Mouse (Mus musculus) cerebellum, adult (tissue): Measurements from ENCODE around the gene Auts2.

Experiments
- ATAC-seq: cut with Nextera tagmentation; 2 replicates; pipeline ENCODE4 v1.9.2; 2017; ENCODE audit warnings: mild to moderate bottlenecking, moderate library complexity, mixed read lengths; ENCODE audit not compliant: insufficient number of reproducible peaks, low FRiP score, low TSS enrichment

The Auts2 gene

GRCm38 (mm10) chr5:131574469-131575085 is 968.6 kb downstream of the Auts2 start:
- ATAC-seq = no peak

- no peak for ATAC-seq
These were observed 969.6 kb downstream of the Auts2 start for GRCm38 (mm10) chr5:131573296-131574177.

- no peak for ATAC-seq
These were observed 977.1 kb downstream of the Auts2 start for GRCm38 (mm10) chr5:131566032-131566431.

DNA sequence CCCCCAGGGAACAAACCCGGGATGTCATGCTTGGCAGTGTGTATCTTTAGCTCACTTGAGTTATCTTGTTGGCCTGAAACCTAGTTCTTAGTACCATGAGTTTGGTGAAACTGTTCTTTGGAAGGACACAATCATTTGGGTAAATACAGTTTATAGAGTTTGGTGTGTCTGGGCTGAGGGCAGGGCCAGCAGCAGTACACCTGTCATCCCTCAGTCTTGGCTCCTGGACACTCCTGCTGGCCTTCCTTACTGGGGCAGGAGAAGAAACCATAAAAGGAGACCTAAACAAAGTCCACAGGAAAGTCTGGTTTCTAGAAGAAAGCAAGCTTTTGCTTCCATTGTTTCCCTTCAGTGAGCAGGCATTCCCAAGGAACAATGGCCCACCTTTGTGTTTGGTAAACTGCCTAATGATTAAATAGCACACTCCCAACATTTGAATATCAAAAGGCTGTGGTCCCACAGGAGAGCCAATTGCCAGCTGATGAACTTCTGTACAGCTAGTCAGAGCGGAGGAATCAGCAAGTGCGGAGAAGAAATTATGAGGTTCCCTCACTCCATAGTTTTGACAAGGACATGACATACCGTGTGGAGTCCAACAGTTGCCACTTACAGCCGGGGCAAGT is 979.4 kb downstream of the Auts2 start:
- ATAC-seq = no peak

DNA sequence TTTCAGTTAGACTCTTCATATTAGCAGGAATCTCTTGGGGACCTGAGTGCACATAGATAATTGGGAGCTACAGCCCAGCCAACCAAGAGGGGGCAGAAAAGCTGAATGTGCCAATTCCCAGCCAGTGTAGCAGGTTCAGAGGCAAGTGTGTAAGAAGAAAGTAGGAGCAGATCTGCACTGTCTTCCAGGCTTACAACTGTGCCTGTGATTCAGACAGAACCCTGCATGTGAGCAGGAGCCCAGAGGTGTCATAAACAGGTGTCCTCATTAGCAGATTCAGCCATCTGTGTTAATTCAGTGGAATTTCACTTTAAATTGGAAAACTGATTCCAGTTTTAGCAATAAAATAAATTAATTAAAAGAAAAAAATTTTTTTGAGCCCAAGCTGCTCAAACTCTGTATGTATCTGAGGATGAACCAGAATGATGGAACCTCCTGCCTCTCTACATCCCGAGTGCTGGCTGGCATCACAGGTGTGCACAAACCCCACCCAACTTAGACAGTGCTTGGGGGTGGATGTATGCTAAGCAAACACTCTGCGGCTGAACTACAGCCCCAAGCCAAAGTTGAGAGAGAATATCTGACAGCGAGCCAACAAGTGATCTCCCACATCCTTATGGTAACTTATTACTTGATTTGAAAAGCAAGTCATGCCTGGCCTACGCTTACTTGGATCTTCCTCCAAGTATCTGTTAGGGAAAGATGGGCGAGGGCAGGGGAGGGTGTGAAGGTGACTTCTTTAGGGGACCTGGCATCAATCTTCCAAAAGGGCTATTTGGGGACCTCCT is 982.2 kb downstream of the Auts2 start:
- no peak for ATAC-seq

DNA sequence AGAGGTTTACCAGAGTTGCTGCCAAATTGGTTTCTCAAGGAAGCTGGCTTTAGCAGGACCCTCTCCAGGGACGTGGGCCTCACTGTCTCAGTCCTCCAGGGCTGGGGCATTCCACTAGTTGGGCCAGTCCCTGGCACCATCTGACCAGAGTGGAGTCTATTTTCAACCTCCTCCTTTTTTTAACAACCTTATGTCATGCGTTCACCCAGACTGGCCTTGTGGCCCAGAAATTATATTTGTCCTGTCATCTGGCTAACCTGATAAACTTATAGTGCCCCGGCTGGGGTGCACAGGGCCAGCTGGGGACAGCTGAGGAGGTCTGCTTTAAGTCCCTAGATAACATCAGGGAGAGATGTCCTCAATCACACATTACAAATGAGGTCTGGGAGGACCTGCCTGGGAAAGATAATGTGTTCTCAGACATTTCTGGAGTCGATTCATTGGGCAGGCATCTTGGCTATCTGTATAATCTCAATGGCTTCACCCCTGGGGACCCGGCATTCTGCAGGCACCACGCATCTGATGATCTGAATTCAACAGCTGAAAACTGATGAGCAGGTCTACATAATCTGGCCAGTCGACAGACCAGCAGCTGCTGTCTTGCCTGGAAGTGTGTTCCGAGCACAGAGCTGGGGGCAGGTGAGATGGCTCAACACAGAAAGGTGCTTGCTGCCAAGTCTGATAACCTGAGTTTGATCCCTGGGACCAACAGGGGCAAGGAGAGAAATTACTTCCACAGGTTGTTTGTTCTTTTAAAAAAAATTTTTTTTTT is 984.6 kb downstream of the Auts2 start:
- ATAC-seq = no peak

GRCm38 (mm10) chr5:131557591-131558385 is 985.4 kb downstream of the Auts2 start:
- no peak for ATAC-seq

DNA sequence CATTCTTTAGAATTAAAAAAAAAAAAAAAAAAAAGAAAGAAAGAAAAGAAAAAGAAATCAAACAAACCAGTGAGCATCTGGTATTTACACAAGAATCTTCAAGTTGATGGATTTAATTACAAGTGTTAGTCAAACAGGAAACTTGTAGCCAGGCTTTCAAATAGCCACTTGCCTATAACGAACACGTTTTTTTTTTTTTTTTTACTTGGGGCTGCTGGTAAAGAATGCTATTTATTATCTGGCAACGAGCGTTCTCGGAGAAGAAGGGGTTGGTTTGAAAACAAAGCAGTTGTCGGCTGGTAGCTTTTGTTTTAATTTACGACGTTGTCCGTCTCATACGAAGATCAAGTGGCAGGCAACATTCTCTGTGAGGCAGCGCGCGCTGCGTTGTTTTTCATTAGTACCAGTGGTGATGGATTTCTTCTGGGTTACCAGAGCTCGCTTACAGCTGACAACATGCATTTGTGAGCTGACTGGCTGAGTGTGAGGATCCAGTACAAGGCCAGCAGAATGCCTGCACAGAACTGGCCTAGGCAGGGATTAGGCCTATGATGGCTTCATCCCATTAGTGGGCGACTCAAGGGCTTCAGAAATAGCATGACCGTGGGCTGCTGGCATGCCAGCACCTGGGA is 994.1 kb downstream of the Auts2 start:
- ATAC-seq = no peak

DNA sequence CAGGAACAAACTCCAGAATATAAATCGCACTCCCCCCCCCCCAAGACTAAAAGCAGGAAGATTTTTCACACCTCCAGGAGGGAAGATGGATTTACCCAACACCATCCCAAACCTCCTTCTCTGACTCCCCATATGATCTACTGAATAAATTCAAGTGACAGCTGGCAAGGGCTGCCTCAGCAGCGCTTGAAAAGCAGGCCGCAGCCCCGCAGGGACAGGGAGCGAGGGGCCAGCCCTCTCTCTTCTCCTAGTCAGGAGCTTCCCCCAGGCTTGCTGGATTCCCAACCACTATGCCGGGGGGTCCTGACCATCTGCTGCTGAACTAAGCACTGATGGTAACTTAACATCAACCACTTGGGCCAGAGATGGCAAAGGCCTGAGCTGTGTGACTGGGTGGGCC is 995.2 kb downstream of the Auts2 start:
- ATAC-seq = no peak

DNA sequence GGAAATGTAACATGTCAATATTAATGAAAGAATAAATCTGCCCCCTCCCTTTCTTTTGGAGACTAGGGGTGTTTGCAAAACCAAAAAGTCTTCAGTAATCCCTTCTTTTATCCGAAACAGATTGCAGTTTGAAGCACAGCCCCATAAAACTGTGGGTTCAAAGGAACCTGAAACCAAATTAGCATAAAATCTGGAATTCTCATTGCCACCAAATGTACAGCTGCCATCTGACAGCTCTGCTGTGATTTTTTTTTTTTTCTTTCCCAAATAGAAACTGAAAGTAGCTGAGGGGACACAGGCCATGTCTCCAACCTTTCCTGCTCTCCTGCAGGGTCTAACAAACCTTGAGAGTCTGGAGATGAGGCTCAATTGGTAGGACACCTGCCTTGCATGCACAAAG is 996.7 kb downstream of the Auts2 start:
- no peak for ATAC-seq

DNA sequence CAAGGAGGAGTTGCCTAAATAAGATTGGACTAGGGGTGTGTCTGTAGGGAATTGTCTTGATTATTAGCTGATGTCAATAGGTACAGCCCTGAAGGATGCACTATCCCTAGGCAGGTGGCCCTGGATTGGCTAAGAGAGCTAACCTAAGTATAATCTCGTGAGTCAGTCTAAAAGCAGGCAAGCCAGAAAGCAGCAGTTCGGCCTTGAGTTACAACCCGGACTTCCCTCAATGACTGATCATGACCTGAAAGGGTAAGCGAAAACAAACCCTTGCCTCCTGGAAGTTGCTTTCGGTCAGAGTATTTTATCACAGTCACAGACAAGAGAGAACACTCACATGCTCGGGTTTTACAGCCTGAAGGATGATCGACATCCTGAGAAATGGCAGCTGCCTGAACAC is 998.8 kb downstream of the Auts2 start:
- no peak for ATAC-seq

- ATAC-seq = peak; percentile 20; the same call in 1 of the 2 replicates
These were observed 1004.7 kb downstream of the Auts2 start for GRCm38 (mm10) chr5:131538311-131538915.

DNA sequence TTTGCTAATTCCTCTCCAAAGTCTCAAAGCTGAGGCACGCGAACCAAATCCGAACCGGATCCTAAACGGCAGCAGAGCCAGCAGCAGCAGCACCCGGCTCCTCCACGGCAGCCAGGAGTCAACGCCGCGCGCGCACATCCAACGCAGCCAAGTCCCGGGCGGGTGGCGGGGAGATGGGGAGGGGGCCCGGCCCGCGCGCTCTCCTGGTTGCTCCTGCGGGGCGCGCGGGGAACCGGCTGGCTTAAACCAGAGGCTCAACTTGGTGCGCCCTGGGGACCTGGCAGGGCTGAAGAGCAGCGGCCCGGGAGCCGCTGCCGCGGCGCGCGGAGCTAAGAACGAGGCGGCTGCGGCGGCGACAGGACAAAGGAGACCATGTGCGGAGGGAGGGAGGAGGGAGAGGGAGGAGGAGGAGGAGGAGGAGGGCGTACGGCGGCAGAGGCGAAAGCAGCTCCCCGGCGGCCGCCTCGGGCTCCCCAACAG is 1005.3 kb downstream of the Auts2 start:
- peak; percentile 26; the same call in 1 of the 2 replicates for ATAC-seq

DNA sequence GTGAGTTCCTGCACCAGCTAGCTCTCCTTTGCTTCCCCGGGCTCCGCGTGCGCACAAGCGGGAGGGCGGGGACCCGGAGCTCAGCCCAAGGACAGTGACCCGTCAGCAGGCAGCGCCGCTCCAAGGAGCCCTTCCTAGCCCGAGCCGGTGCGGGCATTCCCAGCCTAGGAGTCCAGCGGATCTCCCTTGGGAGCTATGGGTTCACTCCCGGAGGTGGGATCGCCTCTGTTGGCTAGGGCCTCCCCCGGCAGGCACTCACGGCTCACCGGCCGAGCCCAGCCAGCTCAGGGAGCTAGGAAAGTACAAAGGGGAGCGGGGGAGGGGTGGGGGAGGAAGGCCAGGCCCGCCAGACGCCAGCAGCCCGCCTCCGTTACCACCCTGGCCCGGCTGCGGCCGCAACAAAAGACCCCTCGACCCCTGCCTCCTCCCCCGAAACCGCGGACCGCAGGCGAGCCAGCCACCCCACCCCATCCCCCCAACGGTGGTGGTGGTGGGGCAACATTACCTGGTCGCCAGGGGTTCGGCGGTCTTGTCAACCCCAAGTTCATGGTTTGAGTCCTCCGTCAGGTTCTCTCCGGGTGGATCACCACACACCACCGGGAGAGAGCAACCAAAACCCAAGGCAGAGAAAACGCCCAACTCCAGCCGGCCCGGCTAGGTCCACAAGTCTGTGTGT is 1005.9 kb downstream of the Auts2 start:
- ATAC-seq = no peak

DNA sequence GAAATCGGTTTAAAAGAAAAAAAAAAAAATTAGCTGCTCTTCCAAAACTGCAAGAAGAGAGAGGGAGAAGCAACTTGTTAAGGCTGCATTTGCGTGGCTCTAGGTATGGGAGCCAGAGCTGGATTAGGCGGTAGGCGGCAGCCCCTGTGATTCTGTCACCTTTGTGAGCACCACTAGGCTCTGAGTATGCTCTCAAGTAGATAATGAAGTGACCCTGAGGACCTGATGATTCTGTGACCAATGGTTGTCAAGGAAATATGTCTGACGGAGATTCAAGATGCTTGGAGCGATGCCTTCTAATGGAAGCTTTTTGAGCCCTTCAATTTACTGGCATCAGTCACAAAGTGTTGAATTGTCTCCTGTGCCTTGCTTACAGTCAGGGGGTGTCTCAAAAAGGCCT is 1007.4 kb downstream of the Auts2 start:
- no peak for ATAC-seq

- no peak for ATAC-seq
These were observed 1009.3 kb downstream of the Auts2 start for GRCm38 (mm10) chr5:131533815-131534214.

GRCm38 (mm10) chr5:131531744-131532552 is 1011.2 kb downstream of the Auts2 start:
- no peak for ATAC-seq
